Mouse (Mus musculus) liver, embryonic 13.5 days (tissue): ENCODE results near the gene Bysl. TPM values are rescaled to one million over a fixed set of nuclear protein-coding genes. Genes with fewer than 3 reads are reported as not detected.
A peak's percentile ranks its signal among the peaks of the same experiment; 100 is the strongest.

Experiments
- ATAC-seq: fragments of 200-750 bp; cut with Nextera tagmentation; 2 replicates; pipeline ENCODE4 v1.8.0; 2017; ENCODE audit warnings: low read depth, mild to moderate bottlenecking, moderate number of reproducible peaks, moderate library complexity
- DNase-seq: peaks from one replicate; pipeline ENCODE4 v3.0.0; 2022
- H3K27ac ChIP-seq: fragments of 300-500 bp; sonication (generic); 2 replicates; pipeline ENCODE4 v1.5.1; 2015; ENCODE audit warnings: moderate library complexity, mild to moderate bottlenecking, inconsistent platforms
- H3K27me3 ChIP-seq: fragments of 300-500 bp; sonication (generic); 2 replicates; pipeline ENCODE4 v1.6.1; 2015; ENCODE audit warnings: mild to moderate bottlenecking, inconsistent platforms
- H3K36me3 ChIP-seq: fragments of 300-500 bp; sonication (generic); 2 replicates; pipeline ENCODE4 v1.6.1; 2015; ENCODE audit warnings: mild to moderate bottlenecking, inconsistent platforms
- H3K4me1 ChIP-seq: fragments of 300-500 bp; sonication (generic); replicated peaks from 2 replicates; pipeline ENCODE4 v1.6.1; 2015; ENCODE audit warnings: inconsistent platforms
- H3K4me2 ChIP-seq: fragments of 300-500 bp; sonication (generic); 2 replicates; pipeline ENCODE4 v1.6.1; 2015; ENCODE audit warnings: inconsistent platforms, mild to moderate bottlenecking, moderate library complexity
- H3K4me3 ChIP-seq: fragments of 300-500 bp; sonication (generic); replicated peaks from 2 replicates; pipeline ENCODE4 v1.5.1; 2015; ENCODE audit warnings: mild to moderate bottlenecking, inconsistent platforms
- H3K9ac ChIP-seq: fragments of 300-500 bp; sonication (generic); 2 replicates; pipeline ENCODE4 v1.6.1; 2015; ENCODE audit warnings: mild to moderate bottlenecking, inconsistent platforms
- H3K9me3 ChIP-seq: fragments of 300-500 bp; sonication (generic); replicated peaks from 2 replicates; pipeline ENCODE4 v1.6.1; 2016; ENCODE audit warnings: inconsistent platforms
- WGBS: fragments of 180-500 bp; shearing (Covaris S2); methylation state at CpG from one replicate; pipeline ENCODE4 v1.1.7; 2015; ENCODE audit not compliant: insufficient replicate concordance; 5-methylcytosine and 5-hydroxymethylcytosine counted together
- polyA plus RNA-seq: library from polyadenylated mRNA; unstranded; fragments of >200 nt; fragmentation: Nextera tagmentation; extraction: Ambion mirVana; gene quantifications from 2 replicates; pipeline ENCODE4 v1.2.1, GENCODE M21; 2015

The Bysl gene
- polyA plus RNA-seq, 1 experiment from 2014 or later, result 28.4 TPM

DNA sequence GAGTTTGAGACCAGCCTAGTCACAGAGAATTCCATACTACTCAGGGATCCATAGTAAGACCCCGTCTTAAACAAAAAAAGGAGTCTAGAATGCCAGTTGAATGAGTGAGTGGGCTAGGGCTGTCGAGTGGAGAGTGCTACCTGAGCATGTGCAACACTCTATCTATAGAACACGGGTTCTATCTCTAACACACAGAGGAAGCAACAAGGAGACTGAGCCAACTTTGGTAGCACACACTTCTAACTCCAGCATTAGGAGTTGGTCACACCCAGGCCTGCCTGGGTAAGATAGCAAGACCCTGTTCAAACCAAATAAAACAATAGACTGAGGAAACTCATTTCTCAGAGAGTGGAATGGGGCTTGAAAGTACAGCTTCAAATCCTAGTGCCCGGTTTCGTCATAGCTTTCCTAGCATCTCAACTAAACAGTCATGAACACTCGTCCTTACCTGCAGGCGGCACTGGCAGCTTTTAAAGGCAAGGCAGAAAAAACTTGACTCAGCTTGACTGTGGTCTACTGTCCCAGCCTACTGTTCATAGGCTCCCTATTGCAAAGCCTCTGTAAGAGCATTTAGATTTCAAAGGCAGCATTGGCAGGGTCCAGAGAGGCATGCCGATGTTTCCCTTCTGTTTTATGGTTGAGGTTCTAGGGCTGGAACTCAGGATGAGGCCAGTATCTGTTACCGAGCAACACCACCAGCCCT lies 6.5 kb upstream of the Bysl start:
- Histone ChIP-seq H3K4me2 (peak overlapping the region; percentile 58), H3K9ac (peak overlapping the region; percentile 67), H3K36me3 (peaks cover 94% of the 10 kb centered on the region), H3K4me3 (peak overlapping the region; percentile 25), H3K27ac (peak overlapping the region; percentile 99), H3K9me3 (no peaks in the 10 kb centered on the region), H3K4me1 (peaks cover 64% of the 10 kb centered on the region), H3K27me3 (no peaks in the 10 kb centered on the region)
- ATAC-seq (peak; percentile 99), DNase-seq (peak; percentile 78)
- WGBS, result 36% methylated on average over 9 of the region's 9 CpGs

DNA sequence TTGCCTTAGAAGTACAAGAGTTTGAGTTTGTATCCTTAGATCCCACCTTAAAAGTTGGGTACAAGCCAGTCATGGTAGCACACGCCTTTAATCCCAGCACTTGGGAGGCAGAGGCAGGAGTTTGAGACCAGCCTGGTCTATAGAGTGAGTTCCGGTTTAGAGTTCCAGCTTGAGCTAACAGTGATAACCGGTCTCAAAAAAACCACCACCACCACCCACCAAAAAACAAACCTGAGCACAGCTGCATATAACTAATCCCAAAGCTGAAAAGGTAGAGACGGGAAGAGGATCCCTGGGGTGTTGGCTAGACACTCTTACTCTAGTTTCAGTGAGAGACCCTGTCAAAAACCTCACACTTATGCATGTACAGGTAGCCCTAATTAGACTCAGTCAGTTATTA lies 5.4 kb upstream of the Bysl start:
- peaks cover 74% of the 10 kb centered on the region for H3K4me1 ChIP-seq
- DNase-seq (no peak), ATAC-seq (no peak)
- H3K4me2 ChIP-seq, result peak overlapping the region; percentile 58
- H3K9ac ChIP-seq, result peak overlapping the region; percentile 67
- WGBS, result 75% methylated on average over 4 of the region's 4 CpGs
- no peaks in the 10 kb centered on the region for H3K9me3 ChIP-seq
- no peaks in the 10 kb centered on the region for H3K27me3 ChIP-seq
- H3K27ac ChIP-seq, result peak overlapping the region; percentile 99
- peaks cover 85% of the 10 kb centered on the region for H3K36me3 ChIP-seq
- peak overlapping the region; percentile 12; the same call in 1 of the 2 replicates for H3K4me3 ChIP-seq

DNA sequence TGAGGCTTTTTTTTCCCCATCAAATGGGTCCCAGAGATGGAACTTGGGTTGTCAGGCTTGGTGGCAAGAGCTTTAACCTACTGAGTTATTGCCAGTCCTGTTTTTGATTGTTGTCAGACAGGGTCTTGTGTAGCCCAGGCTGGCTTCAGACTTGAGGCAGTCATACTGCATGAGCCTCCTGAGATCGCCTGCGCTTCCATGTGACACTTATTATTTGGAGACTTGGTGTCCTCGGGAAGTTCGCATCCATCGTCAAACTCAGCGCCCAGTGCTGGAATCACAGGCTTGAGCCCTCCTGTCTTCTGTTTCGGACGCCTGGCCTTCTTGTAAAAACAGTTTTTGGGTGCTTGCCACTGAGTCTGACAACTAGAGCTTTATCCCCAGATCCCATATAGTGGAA lies 4.8 kb upstream of the Bysl start:
- Histone ChIP-seq H3K27me3 (no peaks in the 10 kb centered on the region), H3K36me3 (peaks cover 79% of the 10 kb centered on the region), H3K4me3 (no peak overlapping the region), H3K9me3 (no peaks in the 10 kb centered on the region), H3K4me2 (peak overlapping the region; percentile 58), H3K9ac (peak overlapping the region; percentile 67), H3K4me1 (peaks cover 74% of the 10 kb centered on the region), H3K27ac (peak overlapping the region; percentile 99)
- DNase-seq (no peak), ATAC-seq (no peak)
- 91% methylated on average over 8 of the region's 8 CpGs for WGBS

- Histone ChIP-seq H3K9me3 (no peaks in the 10 kb centered on the region), H3K4me1 (peaks cover 87% of the 10 kb centered on the region), H3K9ac (no peak overlapping the region), H3K27me3 (no peaks in the 10 kb centered on the region), H3K27ac (no peak overlapping the region), H3K36me3 (peaks cover 62% of the 10 kb centered on the region), H3K4me2 (0 out of 2 replicates have a peak overlapping the region, but pooled peaks have one; percentile 88), H3K4me3 (no peak overlapping the region; the same call in 1 of the 2 replicates)
- WGBS, result 81% methylated on average over 1 of the region's 1 CpGs
- no peak for ATAC-seq
- DNase-seq, result no peak
These were observed 2.7 kb upstream of the Bysl start for GRCm38 (mm10) chr17:47614018-47614417.

GRCm38 (mm10) chr17:47611661-47611982 lies 330 bp upstream of the Bysl start:
- peak overlapping the region; percentile 85 for H3K4me3 ChIP-seq
- ATAC-seq (no peak; the same call in 1 of the 2 replicates), DNase-seq (no peak)
- peaks cover 81% of the 10 kb centered on the region for H3K4me1 ChIP-seq
- H3K27ac ChIP-seq, result peak overlapping the region; percentile 91
- H3K36me3 ChIP-seq, result peaks cover 66% of the 10 kb centered on the region
- H3K27me3 ChIP-seq, result no peaks in the 10 kb centered on the region
- H3K4me2 ChIP-seq, result peak overlapping the region; percentile 88
- H3K9me3 ChIP-seq, result no peaks in the 10 kb centered on the region
- WGBS, result under 1% methylated on average over 13 of the region's 13 CpGs
- peak overlapping the region; percentile 86 for H3K9ac ChIP-seq

DNA sequence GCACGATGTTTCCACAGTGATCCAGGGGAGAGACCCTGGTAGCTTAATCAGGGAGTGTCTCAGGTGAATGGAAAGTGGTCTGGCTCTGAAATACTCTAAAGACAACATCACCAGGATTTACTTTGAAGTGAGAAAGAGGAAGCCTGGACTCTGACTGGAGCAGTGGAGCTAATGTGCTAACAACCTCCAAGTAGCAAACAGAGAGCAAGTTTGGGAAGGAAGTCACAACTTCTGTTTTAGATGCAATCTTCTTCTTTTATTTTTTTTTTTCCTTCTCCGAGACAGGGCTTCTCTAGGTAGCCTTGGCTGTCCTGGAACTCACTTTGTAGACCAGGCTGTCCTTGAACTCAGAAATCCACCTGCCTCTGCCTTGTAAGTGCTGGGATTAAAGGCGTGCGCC lies 2.1 kb downstream of the Bysl start:
- H3K9me3 ChIP-seq, result no peaks in the 10 kb centered on the region
- H3K9ac ChIP-seq, result peak overlapping the region; percentile 86
- H3K4me2 ChIP-seq, result peak overlapping the region; percentile 88
- no peak for DNase-seq
- peaks cover 68% of the 10 kb centered on the region for H3K36me3 ChIP-seq
- H3K4me1 ChIP-seq, result peaks cover 56% of the 10 kb centered on the region
- no peak for ATAC-seq
- H3K27me3 ChIP-seq, result no peaks in the 10 kb centered on the region
- H3K27ac ChIP-seq, result peak overlapping the region; percentile 91
- H3K4me3 ChIP-seq, result peak overlapping the region; percentile 85
- WGBS, result 71% methylated on average over 4 of the region's 4 CpGs

- peaks cover 41% of the 10 kb centered on the region for H3K4me1 ChIP-seq
- no peak overlapping the region; the same call in 1 of the 2 replicates for H3K27ac ChIP-seq
- H3K4me3 ChIP-seq, result no peak overlapping the region
- 67% methylated on average over 5 of the region's 5 CpGs for WGBS
- H3K4me2 ChIP-seq, result no peak overlapping the region
- ATAC-seq (no peak), DNase-seq (no peak)
- no peaks in the 10 kb centered on the region for H3K9me3 ChIP-seq
- H3K27me3 ChIP-seq, result no peaks in the 10 kb centered on the region
- no peak overlapping the region; the same call in 1 of the 2 replicates for H3K9ac ChIP-seq
- H3K36me3 ChIP-seq, result peaks cover 80% of the 10 kb centered on the region
These were observed 5.1 kb downstream of the Bysl start for GRCm38 (mm10) chr17:47606220-47606619.

DNA sequence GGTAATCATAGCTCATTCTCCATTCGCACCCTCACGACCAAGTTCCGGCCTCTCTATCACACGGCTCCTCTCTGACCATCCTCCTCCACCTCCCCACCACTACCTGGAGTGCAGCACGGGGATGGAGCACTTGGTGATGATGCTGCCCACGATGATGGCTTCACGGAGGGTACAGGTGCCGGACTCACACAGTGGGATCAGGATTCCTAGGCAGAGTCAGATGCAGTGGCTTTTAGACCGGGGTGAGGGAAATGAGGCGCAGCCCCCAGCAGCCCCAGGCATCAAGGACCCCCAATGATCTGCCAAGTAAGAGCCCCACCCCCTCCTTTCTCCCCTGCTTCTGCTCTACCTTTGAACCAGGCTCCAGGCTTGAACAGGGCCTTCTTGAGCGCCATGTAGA lies 9.0 kb downstream of the Bysl start:
- WGBS, result 91% methylated on average over 11 of the region's 11 CpGs
- Histone ChIP-seq H3K9ac (no peak overlapping the region), H3K4me3 (no peak overlapping the region), H3K36me3 (peaks cover 98% of the 10 kb centered on the region), H3K4me2 (no peak overlapping the region), H3K9me3 (no peaks in the 10 kb centered on the region), H3K27me3 (no peaks in the 10 kb centered on the region), H3K27ac (peak overlapping the region; percentile 44), H3K4me1 (peaks cover 50% of the 10 kb centered on the region)
- DNase-seq (no peak), ATAC-seq (no peak)

DNA sequence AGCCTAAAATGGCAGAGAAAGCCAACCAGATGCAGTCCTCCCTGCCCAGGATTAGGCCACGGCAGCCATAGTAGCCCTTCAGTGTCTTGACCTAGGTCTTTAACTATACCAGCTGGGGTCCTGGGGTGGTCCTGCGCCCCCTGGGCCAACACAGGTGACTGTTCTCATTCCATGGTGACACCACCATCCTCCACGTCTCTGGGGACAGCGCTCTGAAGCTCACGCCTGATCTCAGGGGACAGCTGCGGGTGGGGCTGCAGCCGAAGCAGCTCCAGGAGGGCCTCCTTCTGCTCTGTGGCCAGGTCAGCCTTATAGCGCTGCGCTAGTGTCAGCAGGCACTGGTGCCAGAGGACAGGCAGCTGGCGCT lies 9.9 kb downstream of the Bysl start:
- Histone ChIP-seq H3K9me3 (no peaks in the 10 kb centered on the region), H3K27ac (peak overlapping the region; percentile 100; the same call in 1 of the 2 replicates), H3K4me2 (no peak overlapping the region), H3K4me3 (no peak overlapping the region), H3K27me3 (no peaks in the 10 kb centered on the region), H3K9ac (no peak overlapping the region), H3K4me1 (peaks cover 57% of the 10 kb centered on the region), H3K36me3 (peaks cover 98% of the 10 kb centered on the region)
- DNase-seq (no peak), ATAC-seq (no peak)
- WGBS, result 88% methylated on average over 10 of the region's 10 CpGs

DNA sequence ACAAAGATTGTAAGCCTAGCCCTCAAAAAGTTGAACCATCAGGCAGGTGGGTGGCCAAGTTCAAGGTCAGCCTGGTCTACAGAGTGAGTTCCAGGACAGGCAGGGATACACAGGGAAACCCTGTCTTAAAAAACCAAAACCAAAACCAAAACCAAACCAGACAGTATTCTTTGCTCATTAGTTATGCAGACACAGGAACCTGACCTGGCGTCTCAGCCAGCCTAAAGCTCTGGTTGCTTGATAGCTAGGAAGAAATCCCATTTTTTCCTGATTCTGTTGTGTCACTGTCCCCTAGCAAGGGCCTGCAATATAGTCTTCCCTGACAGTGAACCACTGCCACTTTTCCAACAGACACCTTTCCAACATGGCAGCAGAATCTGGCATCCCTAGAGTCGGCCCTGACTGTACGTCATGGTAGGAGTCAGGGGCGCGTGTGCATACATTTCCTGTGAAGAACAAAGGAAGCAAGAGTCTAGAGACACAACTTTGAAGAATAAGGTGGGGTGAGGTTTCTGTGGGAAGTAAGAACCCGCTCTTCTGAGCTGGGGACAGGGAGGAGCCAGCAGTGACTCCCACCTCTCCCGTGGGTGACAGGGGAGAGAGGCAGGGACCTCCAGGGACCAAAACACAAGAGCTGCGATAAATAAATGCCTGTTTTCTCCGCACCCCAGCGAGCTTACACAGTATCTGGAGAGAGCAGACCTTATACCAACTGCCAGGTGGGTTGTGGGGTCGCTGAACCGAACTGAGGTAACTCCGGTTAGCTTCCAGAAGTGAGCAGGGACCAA lies 10.5 kb downstream of the Bysl start:
- ATAC-seq, result no peak
- H3K36me3 ChIP-seq, result peaks cover 96% of the 10 kb centered on the region
- no peak overlapping the region for H3K4me3 ChIP-seq
- H3K9ac ChIP-seq, result peak overlapping the region; percentile 89; the same call in 1 of the 2 replicates
- WGBS, result 83% methylated on average over 13 of the region's 13 CpGs
- no peak overlapping the region for H3K4me2 ChIP-seq
- peaks cover 63% of the 10 kb centered on the region for H3K4me1 ChIP-seq
- DNase-seq, result no peak
- H3K9me3 ChIP-seq, result no peaks in the 10 kb centered on the region
- peak overlapping the region; percentile 100 for H3K27ac ChIP-seq
- no peaks in the 10 kb centered on the region for H3K27me3 ChIP-seq

- Histone ChIP-seq H3K9me3 (no peaks in the 10 kb centered on the region), H3K27me3 (no peaks in the 10 kb centered on the region), H3K4me2 (peak overlapping the region; percentile 97; the same call in 1 of the 2 replicates), H3K9ac (peak overlapping the region; percentile 89), H3K4me1 (peaks cover 72% of the 10 kb centered on the region), H3K27ac (peak overlapping the region; percentile 100), H3K4me3 (no peak overlapping the region), H3K36me3 (peaks cover 92% of the 10 kb centered on the region)
- DNase-seq, result no peak
- ATAC-seq, result no peak
- 60% methylated on average over 11 of the region's 11 CpGs for WGBS
These were observed 11.6 kb downstream of the Bysl start for GRCm38 (mm10) chr17:47599511-47600297.
